Comparison of ENCODE assay signal across 17 mouse cellular contexts in genomic region chrX:11560550-11561276, GRCm38 (mm10).
DNase-seq lines count a peak whose midpoint lies in the region; ATAC-seq and TF ChIP-seq lines count a peak whose summit lies in the region.
"Had no signal": no experiment of that assay in that cellular context is flagged by ENCODE, and none has a peak within 500 bp of the region (broad histone marks: within the 10 kb centered on the region; RNA-seq: fewer than 3 reads in every experiment).

No protein-coding gene starts in this region.

- H3K9ac ChIP-seq in lung, embryonic 14.5 days: no peak overlapping the region
- H3K9ac ChIP-seq: embryonic facial prominence, embryonic 15.5 days; limb, embryonic 12.5 days; liver, embryonic 14.5 days had no signal

- no peaks in the 10 kb centered on the region for H3K36me3 ChIP-seq in lung, embryonic 14.5 days (ENCODE audit: insufficient read depth)
- H3K36me3 ChIP-seq in embryonic facial prominence, embryonic 10.5 days (replicated peaks): no peaks in the 10 kb centered on the region
- H3K36me3 ChIP-seq: embryonic facial prominence, embryonic 15.5 days; limb, embryonic 12.5 days had no signal

- no peaks in the 10 kb centered on the region for H3K27me3 ChIP-seq in lung, embryonic 14.5 days (ENCODE audit: insufficient read depth, low read length)
- peaks cover 95% of the 10 kb centered on the region for H3K27me3 ChIP-seq in embryonic facial prominence, embryonic 10.5 days (replicated peaks; ENCODE audit: low read depth, poor library complexity, severe bottlenecking)

- no peak overlapping the region for H3K27ac ChIP-seq in lung, embryonic 14.5 days (ENCODE audit: low read depth)
- no peak overlapping the region for H3K27ac ChIP-seq in embryonic facial prominence, embryonic 10.5 days (replicated peaks)
- H3K27ac ChIP-seq: embryonic facial prominence, embryonic 15.5 days; limb, embryonic 12.5 days; liver, embryonic 14.5 days; stomach, postnatal 0 days had no signal

- no peak overlapping the region for H3K4me3 ChIP-seq in lung, embryonic 14.5 days (ENCODE audit: low read depth, low read length)
- H3K4me3 ChIP-seq in embryonic facial prominence, embryonic 10.5 days: no peak overlapping the region
- H3K4me3 ChIP-seq: embryonic facial prominence, embryonic 15.5 days; limb, embryonic 12.5 days had no signal

- TF ChIP-seq CTCF in lung, embryonic 14.5 days (IDR thresholded peaks at IDR 0.05; ENCODE audit: low read depth): no peak

- peak; percentile 12 for DNase-seq in embryo, embryonic 10 days (ENCODE audit: low spot score)
- no peak for DNase-seq in embryo, embryonic 9.5 days (ENCODE audit: extremely low spot score)
- peak; percentile 51 for DNase-seq in lung, embryonic 14.5 days
- DNase-seq in lung, postnatal 14 days: no peak
- peak; percentile 13 for DNase-seq in embryonic facial prominence, embryonic 10.5 days (ENCODE audit: low spot score)
- peak; percentile 13 to 35 for DNase-seq in kidney, postnatal 4 days
- DNase-seq in thymus, postnatal 10 days (ENCODE audit: low spot score in 2 of 2): no peak
- DNase-seq in left cerebral cortex, postnatal 14 days (ENCODE audit: low spot score in 2 of 2): no peak
- DNase-seq: cerebellum, adult 11 months; cerebellum, postnatal 25 days; lung, postnatal 36 days; thymus, postnatal 36 days had no signal

- no peaks in the 10 kb centered on the region for H3K4me1 ChIP-seq in lung, embryonic 14.5 days (ENCODE audit: insufficient read depth)
- peaks cover 11% of the 10 kb centered on the region; the same call in 1 of the 2 replicates for H3K4me1 ChIP-seq in embryonic facial prominence, embryonic 10.5 days
- H3K4me1 ChIP-seq: embryonic facial prominence, embryonic 15.5 days; limb, embryonic 12.5 days had no signal

- H3K9me3 ChIP-seq in lung, embryonic 14.5 days (ENCODE audit: low read depth, low read length): no peaks in the 10 kb centered on the region
- no peaks in the 10 kb centered on the region for H3K9me3 ChIP-seq in embryonic facial prominence, embryonic 10.5 days
- H3K9me3 ChIP-seq: embryonic facial prominence, embryonic 15.5 days; limb, embryonic 12.5 days had no signal

- ATAC-seq in lung, embryonic 14.5 days (ENCODE audit: insufficient read depth): peak; percentile 38; the same call in 1 of the 2 replicates
- ATAC-seq: activated CD4-positive, CD25-positive, alpha-beta regulatory T cell, adult 4 months had no signal

- H3K4me2 ChIP-seq in lung, embryonic 14.5 days: peak overlapping the region; percentile 36; the same call in 1 of the 2 replicates
- H3K4me2 ChIP-seq: embryonic facial prominence, embryonic 15.5 days; limb, embryonic 12.5 days had no signal

- WGBS in lung, embryonic 14.5 days: 33% methylated on average over 17 of the region's 17 CpGs
- 50% methylated on average over 17 of the region's 17 CpGs for WGBS in embryonic facial prominence, embryonic 10.5 days

- intact Hi-C loops in left cerebral cortex, postnatal 14 days (cut with DNase I): no loop called here

Comparison
In these comparisons a context has a peak if more than half of its experiments do, and no peak if none do; other contexts are left out.
1. DNase-seq: peak in embryo, embryonic 10 days (single experiment), lung, embryonic 14.5 days (single experiment), embryonic facial prominence, embryonic 10.5 days (single experiment) and kidney, postnatal 4 days (2 of 2); none in embryo, embryonic 9.5 days (single experiment), lung, postnatal 14 days (single experiment), thymus, postnatal 10 days (0 of 2) and left cerebral cortex, postnatal 14 days (0 of 2).